Mouse (Mus musculus): ENCODE measurements around the gene Nup62.

GRCm38 (mm10) chr7:44839491-44840191 lies 23.8 kb downstream of the Nup62 start:
- TF ChIP-seq FLI1 (IDR thresholded peaks at IDR 0.05; ENCODE audit: low read length): no peak
- no peak for TF ChIP-seq GATA1 (IDR thresholded peaks at IDR 0.05; ENCODE audit: borderline replicate concordance, low read length)
